Mouse (Mus musculus) ovary, adult 18-20 months (tissue): ENCODE data around the gene Cacnb1.

Experiments
- DNase-seq: peaks from one replicate; pipeline ENCODE4 v3.0.0; 2022; ENCODE audit warnings: low spot score, mixed read lengths

The Cacnb1 gene

DNA sequence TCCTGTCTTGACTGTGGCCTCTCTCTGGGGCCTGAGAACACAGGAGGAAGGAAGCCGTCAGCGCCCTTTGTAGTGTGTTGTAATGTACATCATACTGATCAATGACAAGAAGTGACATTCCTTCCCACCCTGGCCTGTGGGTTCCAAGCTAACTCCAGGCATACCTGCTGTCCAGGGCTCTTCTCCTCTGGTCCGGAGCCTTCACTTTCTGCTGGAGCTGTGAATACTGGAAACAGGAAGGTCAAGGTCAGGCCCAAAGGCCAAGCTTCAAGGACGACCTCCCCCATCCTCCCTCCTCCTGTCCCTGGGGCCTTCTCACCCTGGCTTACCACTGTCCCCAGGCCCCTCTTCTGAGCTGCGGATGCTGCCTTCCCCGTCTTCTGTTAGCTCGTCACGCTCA lies 18.1 kb upstream of the Cacnb1 start:
- no peak for DNase-seq

- DNase-seq: no peak
These were observed 15.0 kb upstream of the Cacnb1 start for GRCm38 (mm10) chr11:98037871-98038270.

- no peak for DNase-seq
These were observed 13.1 kb upstream of the Cacnb1 start for GRCm38 (mm10) chr11:98035977-98036377.

GRCm38 (mm10) chr11:98034840-98035239 lies 12.0 kb upstream of the Cacnb1 start:
- no peak for DNase-seq

GRCm38 (mm10) chr11:98034061-98034460 lies 11.2 kb upstream of the Cacnb1 start:
- no peak for DNase-seq

GRCm38 (mm10) chr11:98031443-98031770 lies 8.6 kb upstream of the Cacnb1 start:
- no peak for DNase-seq

- no peak for DNase-seq
These were observed 8.0 kb upstream of the Cacnb1 start for GRCm38 (mm10) chr11:98030701-98031442.

GRCm38 (mm10) chr11:98027785-98028184 lies 5.0 kb upstream of the Cacnb1 start:
- DNase-seq: no peak

- no peak for DNase-seq
These were observed 4.5 kb upstream of the Cacnb1 start for GRCm38 (mm10) chr11:98027297-98027688.

DNA sequence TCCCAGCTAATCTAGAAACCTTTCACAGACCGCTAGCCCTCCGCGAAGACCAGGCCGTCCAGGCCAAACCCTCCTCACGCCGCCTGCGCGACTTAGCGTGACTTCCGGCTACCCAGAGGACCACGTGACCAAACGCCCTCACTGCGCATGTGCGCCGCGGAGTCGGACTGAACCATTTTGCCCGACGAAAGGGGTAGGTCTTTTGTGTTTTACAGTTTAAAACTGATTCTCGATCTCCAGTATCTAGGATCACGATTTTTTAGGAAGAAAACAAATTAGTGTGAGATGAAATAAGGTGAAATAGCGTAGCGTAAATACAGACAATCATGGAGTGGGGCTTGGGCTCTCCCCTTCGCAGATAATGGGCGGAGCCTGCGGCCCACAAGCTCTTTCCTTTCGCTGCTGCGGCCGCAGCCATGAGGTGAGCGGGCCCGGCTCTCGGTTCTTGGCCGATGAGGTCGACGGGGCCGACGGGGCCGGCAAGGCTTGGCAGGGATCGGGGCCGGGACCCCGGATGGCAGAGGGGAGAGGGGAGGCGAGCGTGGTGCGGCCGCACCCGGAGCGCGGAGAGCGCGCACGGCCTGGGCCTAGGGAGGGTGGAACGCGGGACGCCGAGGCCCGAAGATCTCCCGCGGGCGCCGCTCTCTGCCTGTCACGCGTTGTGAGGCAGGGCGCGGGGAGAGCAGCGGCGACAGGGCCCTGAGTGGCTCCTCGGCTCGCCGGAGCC lies 3.9 kb upstream of the Cacnb1 start, which contains the start of gene Rpl19:
TSS of gene Rpl19 (plus strand) at position 141 of the 727 bp plus-strand sequence.
- peak; percentile 88 for DNase-seq

GRCm38 (mm10) chr11:98026248-98026569 lies 3.4 kb upstream of the Cacnb1 start:
- no peak for DNase-seq

DNA sequence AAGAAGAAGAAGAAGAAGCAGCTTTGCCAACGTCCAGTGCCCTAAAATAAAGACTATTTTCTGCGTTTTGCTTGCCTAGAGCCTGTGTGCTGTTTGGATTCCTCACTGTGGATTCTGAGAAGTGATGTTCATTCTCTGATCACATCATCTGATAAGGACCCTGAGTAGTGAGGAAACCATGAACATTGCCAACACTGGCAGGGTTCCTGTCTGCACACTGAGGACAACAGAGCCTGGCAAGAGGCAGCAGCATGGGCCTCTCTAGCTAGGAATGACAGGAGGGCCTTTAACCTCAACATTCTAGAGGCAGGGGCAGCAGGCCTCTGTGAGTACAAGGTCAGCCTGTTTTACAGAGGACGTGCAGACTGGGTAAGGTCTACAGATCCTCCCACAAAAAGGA lies 1.7 kb upstream of the Cacnb1 start:
- no peak for DNase-seq

DNA sequence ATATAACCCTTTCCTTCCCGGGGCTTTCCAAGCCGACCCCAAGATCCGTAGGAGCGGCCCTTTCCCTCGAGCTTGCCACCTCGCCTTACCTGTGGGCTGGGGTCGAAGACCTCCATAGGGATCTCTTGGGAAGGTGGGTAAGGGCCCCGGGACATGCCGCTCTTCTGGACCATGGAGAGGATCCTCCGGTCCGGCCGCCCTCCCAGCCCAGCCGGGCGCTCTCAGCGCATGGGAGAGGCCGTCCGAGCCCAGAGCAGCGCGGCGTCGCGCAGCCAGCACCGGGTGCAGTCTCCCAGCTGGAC lies 630 bp downstream of the Cacnb1 start:
- no peak for DNase-seq

GRCm38 (mm10) chr11:98021565-98022252 lies 1.1 kb downstream of the Cacnb1 start:
- no peak for DNase-seq

DNA sequence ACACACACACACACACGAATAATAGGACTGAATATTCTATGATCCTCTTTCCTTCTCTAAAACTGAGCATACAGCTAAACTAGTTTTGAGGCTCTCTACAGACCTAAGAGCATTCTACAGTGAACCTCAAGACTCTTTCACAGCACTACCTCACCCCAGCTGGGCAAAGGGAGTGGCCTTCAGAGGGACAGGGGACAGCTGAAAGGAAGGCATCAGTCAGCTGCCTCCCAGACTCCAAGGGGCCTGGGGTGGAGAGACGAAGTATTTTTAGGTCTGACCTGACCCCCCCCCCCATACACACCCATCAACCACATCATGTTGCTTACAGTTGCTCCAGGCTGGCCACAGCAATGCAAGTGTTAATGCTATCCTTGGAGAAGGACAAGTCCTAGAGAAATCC lies 1.7 kb downstream of the Cacnb1 start:
- DNase-seq: no peak

DNA sequence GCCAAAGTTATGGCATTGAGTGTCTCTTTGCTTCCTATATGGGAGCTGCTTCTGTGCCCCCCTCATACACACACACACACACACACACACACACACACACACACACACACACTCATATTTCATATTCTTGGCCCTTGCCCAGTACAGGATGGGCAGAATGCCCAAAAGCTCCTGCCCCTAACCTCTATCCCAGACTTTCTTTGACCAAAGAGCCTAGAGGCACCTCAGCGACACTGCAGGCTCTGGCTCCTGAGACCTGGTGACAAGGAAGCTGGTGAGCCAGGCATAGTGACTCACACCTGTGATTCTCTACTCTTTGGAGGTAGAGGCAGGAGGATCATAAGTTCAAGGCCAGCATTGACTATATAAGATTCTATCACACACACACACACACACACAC lies 2.1 kb downstream of the Cacnb1 start:
- no peak for DNase-seq

GRCm38 (mm10) chr11:98019883-98020610 lies 2.8 kb downstream of the Cacnb1 start:
- no peak for DNase-seq

DNA sequence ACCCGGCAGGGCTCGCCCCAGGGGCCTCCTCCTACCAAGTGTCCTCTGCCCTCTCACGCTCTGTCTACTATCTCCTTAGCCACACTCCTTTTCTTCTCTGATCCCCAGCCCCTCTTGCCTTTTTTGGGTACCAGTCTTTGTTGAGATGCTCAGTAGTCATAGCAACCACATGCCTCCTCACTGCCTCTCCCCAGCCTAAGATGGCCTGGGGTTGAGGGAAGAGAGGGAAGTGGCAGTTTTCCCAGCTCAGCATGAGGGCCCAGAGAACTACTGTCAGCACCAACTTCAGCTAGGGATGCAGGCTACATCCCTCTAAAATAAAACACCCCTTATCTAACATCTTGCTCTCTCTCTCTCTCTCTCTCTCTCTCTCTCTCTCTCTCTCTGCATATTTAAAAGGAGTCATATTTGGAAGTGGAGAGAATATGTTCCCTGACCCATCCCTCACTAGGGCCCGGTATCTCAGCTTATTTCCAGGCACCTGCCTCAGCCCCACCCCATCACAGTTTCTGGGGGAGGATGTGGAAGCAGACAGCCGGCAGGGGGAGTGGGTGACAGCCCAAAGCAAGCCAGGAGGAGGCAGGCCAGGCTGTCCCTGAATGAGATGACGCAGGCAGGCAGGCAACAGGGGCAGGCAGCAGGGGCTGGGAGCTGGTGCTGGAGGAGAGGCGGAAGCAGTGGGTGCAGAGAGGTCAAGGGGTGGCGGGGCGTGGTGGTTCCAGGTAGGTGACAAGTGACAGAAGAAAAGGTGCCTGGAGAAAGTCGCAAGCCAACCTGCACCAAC lies 3.8 kb downstream of the Cacnb1 start:
- no peak for DNase-seq

GRCm38 (mm10) chr11:98018222-98018621 lies 4.6 kb downstream of the Cacnb1 start:
- DNase-seq: no peak

GRCm38 (mm10) chr11:98016824-98017223 lies 6.0 kb downstream of the Cacnb1 start:
- no peak for DNase-seq

GRCm38 (mm10) chr11:98016177-98016576 lies 6.7 kb downstream of the Cacnb1 start:
- DNase-seq: no peak

GRCm38 (mm10) chr11:98012831-98013230 lies 10.0 kb downstream of the Cacnb1 start:
- DNase-seq: no peak
